Mouse (Mus musculus): ENCODE data around the gene Ngly1. TPM values are rescaled to one million over a fixed set of nuclear protein-coding genes. Genes with fewer than 3 reads are reported as not detected.
A peak's percentile ranks its signal among the peaks of the same experiment; 100 is the strongest.

The Ngly1 gene
- total RNA-seq, 2 experiments from 2014 or later, result 27.5 to 28.6 TPM

DNA sequence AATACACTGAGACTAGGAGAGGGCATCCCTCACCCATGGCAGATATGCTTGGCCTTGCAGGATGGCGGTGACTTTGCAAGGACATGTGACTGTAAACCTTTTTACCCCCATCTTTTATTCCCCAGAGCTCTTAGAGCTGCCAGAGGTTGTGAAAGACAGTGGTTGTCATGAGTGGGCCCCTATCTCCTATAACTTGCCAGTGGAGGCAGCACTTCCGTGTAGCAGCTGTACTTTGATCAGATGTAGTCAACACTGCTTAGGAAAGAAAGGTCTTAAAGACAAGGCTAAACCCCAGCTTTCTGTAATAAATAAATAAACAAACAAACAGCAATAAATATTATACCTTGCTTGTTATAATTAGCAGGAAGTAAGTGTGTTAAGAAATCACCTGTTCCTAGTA is 70.7 kb downstream of the Ngly1 start:
- Histone ChIP-seq H3K4me3 (no peak overlapping the region), H3K27ac (no peak overlapping the region)
- DNase-seq (ENCODE audit: low spot score in 2 of 2), result no peak
- TF ChIP-seq CTCF (conservative IDR thresholded peaks at IDR 0.05), result no peak

GRCm38 (mm10) chr14:16324394-16324793 is 75.3 kb downstream of the Ngly1 start:
- no peak for DNase-seq (ENCODE audit: low spot score in 2 of 2)
- Histone ChIP-seq H3K4me3 (no peak overlapping the region), H3K27ac (no peak overlapping the region)
- TF ChIP-seq CTCF (conservative IDR thresholded peaks at IDR 0.05), result no peak

DNA sequence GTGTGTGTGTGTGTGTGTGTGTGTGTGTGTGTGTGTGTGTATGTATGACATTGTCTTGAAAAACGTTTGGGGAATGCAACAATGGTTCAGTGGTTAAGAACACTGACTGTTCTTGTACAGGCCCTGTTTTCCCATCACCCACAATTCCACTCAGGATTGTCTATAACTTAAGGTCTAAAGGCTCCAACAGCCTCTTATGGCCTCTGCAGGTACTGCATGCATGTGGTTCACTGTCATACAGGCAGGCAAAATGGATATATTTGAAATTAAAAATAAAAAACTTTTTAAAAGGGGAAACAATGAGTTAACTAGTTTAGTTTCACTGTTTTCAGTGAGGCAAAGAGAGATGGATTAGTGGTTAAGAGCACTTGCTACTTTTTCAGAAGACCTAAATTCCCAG is 76.1 kb downstream of the Ngly1 start:
- Histone ChIP-seq H3K27ac (no peak overlapping the region), H3K4me3 (no peak overlapping the region)
- peak; percentile 53 for TF ChIP-seq CTCF (conservative IDR thresholded peaks at IDR 0.05)
- DNase-seq (ENCODE audit: low spot score in 2 of 2), result no peak

DNA sequence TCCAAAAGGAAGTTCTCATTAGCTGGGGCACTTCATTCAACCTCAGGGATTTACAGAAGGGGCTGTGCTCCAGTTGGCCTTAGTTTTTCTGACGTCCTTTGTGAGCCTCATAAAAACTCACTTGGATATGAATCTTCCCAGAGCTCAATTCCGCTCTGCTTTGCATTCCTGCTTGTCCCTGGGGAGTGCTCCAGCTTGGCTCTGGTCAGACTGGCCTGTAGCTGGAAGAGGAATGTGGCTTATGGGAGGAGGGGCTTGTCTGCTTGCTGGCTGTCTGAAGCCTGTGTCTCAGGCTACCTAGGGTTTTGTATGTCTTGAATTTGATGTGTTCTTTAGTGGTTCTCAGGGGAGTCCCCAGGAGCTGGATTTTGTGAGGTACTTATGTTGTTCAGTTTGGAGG is 79.5 kb downstream of the Ngly1 start:
- Histone ChIP-seq H3K27ac (no peak overlapping the region), H3K4me3 (no peak overlapping the region)
- DNase-seq (ENCODE audit: low spot score in 2 of 2), result peak in 1 of 2 experiments; percentile 10
- no peak for TF ChIP-seq CTCF (conservative IDR thresholded peaks at IDR 0.05)

GRCm38 (mm10) chr14:16328959-16329480 is 79.9 kb downstream of the Ngly1 start:
- DNase-seq (ENCODE audit: low spot score in 2 of 2), result no peak
- TF ChIP-seq CTCF (conservative IDR thresholded peaks at IDR 0.05), result no peak
- no peak overlapping the region for H3K4me3 ChIP-seq
- H3K27ac ChIP-seq, result no peak overlapping the region

- TF ChIP-seq CTCF (conservative IDR thresholded peaks at IDR 0.05), result no peak
- Histone ChIP-seq H3K4me3 (no peak overlapping the region), H3K27ac (no peak overlapping the region)
- DNase-seq (ENCODE audit: low spot score in 2 of 2), result no peak
Measured at GRCm38 (mm10) chr14:16329756-16330155, 80.7 kb downstream of the Ngly1 start.

GRCm38 (mm10) chr14:16334260-16334659 is 85.2 kb downstream of the Ngly1 start:
- no peak overlapping the region for H3K4me3 ChIP-seq
- no peak for TF ChIP-seq CTCF (conservative IDR thresholded peaks at IDR 0.05)
- no peak for DNase-seq (ENCODE audit: low spot score in 2 of 2)
- H3K27ac ChIP-seq, result no peak overlapping the region

- DNase-seq (ENCODE audit: low spot score in 2 of 2), result no peak
- TF ChIP-seq CTCF (conservative IDR thresholded peaks at IDR 0.05), result no peak
- H3K4me3 ChIP-seq, result no peak overlapping the region
- no peak overlapping the region for H3K27ac ChIP-seq
Measured at GRCm38 (mm10) chr14:16335835-16336417, 86.8 kb downstream of the Ngly1 start.

DNA sequence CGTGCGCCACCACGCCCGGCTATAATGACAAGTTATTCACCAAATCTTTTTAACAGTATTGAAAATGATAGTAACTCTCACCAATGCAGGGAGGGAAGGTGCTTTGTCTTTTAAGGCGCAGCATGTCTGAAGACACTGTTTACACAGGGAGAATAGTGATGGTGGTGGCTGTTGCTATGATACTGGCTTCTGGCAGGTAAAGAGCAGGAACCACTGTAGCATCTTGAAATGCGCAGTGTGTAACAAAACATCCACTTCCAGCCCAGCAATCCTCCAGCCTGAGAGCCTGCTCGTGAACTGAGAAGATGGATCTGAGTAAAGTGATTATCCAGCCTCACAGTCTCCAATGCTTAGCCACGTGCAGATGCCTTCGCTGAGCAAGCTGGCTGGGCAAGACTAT is 98.4 kb downstream of the Ngly1 start:
- no peak for DNase-seq (ENCODE audit: low spot score in 2 of 2)
- Histone ChIP-seq H3K27ac (no peak overlapping the region), H3K4me3 (no peak overlapping the region)
- no peak for TF ChIP-seq CTCF (conservative IDR thresholded peaks at IDR 0.05)

- TF ChIP-seq CTCF (conservative IDR thresholded peaks at IDR 0.05), result no peak
Measured at GRCm38 (mm10) chr14:16359704-16360103, 110.6 kb downstream of the Ngly1 start.

More at GRCm38 (mm10) chr14:16359704-16360103, 110.6 kb downstream of the Ngly1 start:
- no peak for DNase-seq (ENCODE audit: low spot score in 2 of 2)
- Histone ChIP-seq H3K4me3 (no peak overlapping the region), H3K27ac (no peak overlapping the region)

Other genes with a start within 250 kb of the Ngly1 start
- gene Oxsm, start 528 bp downstream of the Ngly1 start, total RNA-seq (2021), result 10 to 100 TPM in 1 of 2 experiments, 1 to 10 TPM in 1; 9.3 to 10.1 TPM
- gene Top2b, start 115.9 kb downstream of the Ngly1 start, total RNA-seq (2021), result 10 to 100 TPM; 91.1 to 94.8 TPM